Mouse (Mus musculus): ENCODE results near the gene Srd5a1. TPM values are rescaled to one million over a fixed set of nuclear protein-coding genes. Genes with fewer than 3 reads are reported as not detected.

The Srd5a1 gene
- 1.0 and 1.4 TPM in 2 replicates for polyA plus RNA-seq (2012; ENCODE audit: insufficient read depth, insufficient read length, missing spikeins)

GRCm38 (mm10) chr13:69611398-69612174 is at the start of gene Srd5a1:
Gene Srd5a1 (minus strand): TSS chr13:69611442.
- H3K27ac ChIP-seq (replicated peaks; ENCODE audit: low read depth, low read length): peak within 1 kb of the TSS; percentile 97
- H3K4me1 ChIP-seq (ENCODE audit: control insufficient read depth, insufficient read depth, insufficient read length, low read length): 0 out of 2 replicates have a peak, but pooled peaks cover 3% of the 10 kb centered on the region

GRCm38 (mm10) chr13:69654508-69654907 is 43.3 kb upstream of the Srd5a1 start:
- Histone ChIP-seq H3K27ac (replicated peaks; ENCODE audit: low read depth, low read length) (no peak overlapping the region), H3K4me3 (ENCODE audit: insufficient read depth, low read depth, low read length) (no peak overlapping the region), H3K4me1 (ENCODE audit: control insufficient read depth, insufficient read depth, insufficient read length, low read length) (no peaks in the 10 kb centered on the region)

More at GRCm38 (mm10) chr13:69611398-69612174, at the start of gene Srd5a1:
- peak within 1 kb of the TSS; percentile 76 for H3K4me3 ChIP-seq (ENCODE audit: insufficient read depth, low read depth, low read length)

- Histone ChIP-seq H3K4me1 (ENCODE audit: control insufficient read depth, insufficient read depth, insufficient read length, low read length) (no peaks in the 10 kb centered on the region), H3K27ac (replicated peaks; ENCODE audit: low read depth, low read length) (no peak overlapping the region), H3K4me3 (ENCODE audit: insufficient read depth, low read depth, low read length) (no peak overlapping the region)
These were observed 35.2 kb upstream of the Srd5a1 start for GRCm38 (mm10) chr13:69646481-69646880.

- H3K4me1 ChIP-seq (ENCODE audit: control insufficient read depth, insufficient read depth, insufficient read length, low read length): no peaks in the 10 kb centered on the region
- H3K27ac ChIP-seq (replicated peaks; ENCODE audit: low read depth, low read length): no peak overlapping the region
- no peak overlapping the region for H3K4me3 ChIP-seq (ENCODE audit: insufficient read depth, low read depth, low read length)
These were observed 34.6 kb upstream of the Srd5a1 start for GRCm38 (mm10) chr13:69645694-69646423.

- Histone ChIP-seq H3K27ac (replicated peaks; ENCODE audit: low read depth, low read length) (no peak overlapping the region), H3K4me1 (ENCODE audit: control insufficient read depth, insufficient read depth, insufficient read length, low read length) (no peaks in the 10 kb centered on the region), H3K4me3 (ENCODE audit: insufficient read depth, low read depth, low read length) (no peak overlapping the region)
These were observed 33.4 kb upstream of the Srd5a1 start for GRCm38 (mm10) chr13:69644427-69645166.

- Histone ChIP-seq H3K4me3 (ENCODE audit: insufficient read depth, low read depth, low read length) (no peak overlapping the region), H3K27ac (replicated peaks; ENCODE audit: low read depth, low read length) (no peak overlapping the region), H3K4me1 (ENCODE audit: control insufficient read depth, insufficient read depth, insufficient read length, low read length) (no peaks in the 10 kb centered on the region)
These were observed 32.7 kb upstream of the Srd5a1 start for GRCm38 (mm10) chr13:69643937-69644336.

GRCm38 (mm10) chr13:69642656-69643216 is 31.5 kb upstream of the Srd5a1 start:
- no peak overlapping the region for H3K27ac ChIP-seq (replicated peaks; ENCODE audit: low read depth, low read length)
- no peaks in the 10 kb centered on the region for H3K4me1 ChIP-seq (ENCODE audit: control insufficient read depth, insufficient read depth, insufficient read length, low read length)
- H3K4me3 ChIP-seq (ENCODE audit: insufficient read depth, low read depth, low read length): no peak overlapping the region

- Histone ChIP-seq H3K4me3 (ENCODE audit: insufficient read depth, low read depth, low read length) (no peak overlapping the region), H3K4me1 (ENCODE audit: control insufficient read depth, insufficient read depth, insufficient read length, low read length) (no peaks in the 10 kb centered on the region), H3K27ac (replicated peaks; ENCODE audit: low read depth, low read length) (no peak overlapping the region)
These were observed 29.8 kb upstream of the Srd5a1 start for GRCm38 (mm10) chr13:69641017-69641416.

GRCm38 (mm10) chr13:69640541-69640940 is 29.3 kb upstream of the Srd5a1 start:
- no peak overlapping the region for H3K27ac ChIP-seq (replicated peaks; ENCODE audit: low read depth, low read length)
- no peaks in the 10 kb centered on the region for H3K4me1 ChIP-seq (ENCODE audit: control insufficient read depth, insufficient read depth, insufficient read length, low read length)
- no peak overlapping the region for H3K4me3 ChIP-seq (ENCODE audit: insufficient read depth, low read depth, low read length)

- no peak overlapping the region for H3K4me3 ChIP-seq (ENCODE audit: insufficient read depth, low read depth, low read length)
- no peak overlapping the region for H3K27ac ChIP-seq (replicated peaks; ENCODE audit: low read depth, low read length)
- no peaks in the 10 kb centered on the region for H3K4me1 ChIP-seq (ENCODE audit: control insufficient read depth, insufficient read depth, insufficient read length, low read length)
These were observed 28.9 kb upstream of the Srd5a1 start for GRCm38 (mm10) chr13:69640126-69640525.

GRCm38 (mm10) chr13:69639251-69639650 is 28.0 kb upstream of the Srd5a1 start:
- Histone ChIP-seq H3K4me1 (ENCODE audit: control insufficient read depth, insufficient read depth, insufficient read length, low read length) (no peaks in the 10 kb centered on the region), H3K27ac (replicated peaks; ENCODE audit: low read depth, low read length) (no peak overlapping the region), H3K4me3 (ENCODE audit: insufficient read depth, low read depth, low read length) (no peak overlapping the region)

GRCm38 (mm10) chr13:69638108-69638626 is 26.9 kb upstream of the Srd5a1 start:
- H3K4me3 ChIP-seq (ENCODE audit: insufficient read depth, low read depth, low read length): no peak overlapping the region
- no peaks in the 10 kb centered on the region for H3K4me1 ChIP-seq (ENCODE audit: control insufficient read depth, insufficient read depth, insufficient read length, low read length)
- H3K27ac ChIP-seq (replicated peaks; ENCODE audit: low read depth, low read length): no peak overlapping the region

- no peak overlapping the region for H3K27ac ChIP-seq (replicated peaks; ENCODE audit: low read depth, low read length)
- H3K4me1 ChIP-seq (ENCODE audit: control insufficient read depth, insufficient read depth, insufficient read length, low read length): no peaks in the 10 kb centered on the region
- H3K4me3 ChIP-seq (ENCODE audit: insufficient read depth, low read depth, low read length): no peak overlapping the region
These were observed 26.4 kb upstream of the Srd5a1 start for GRCm38 (mm10) chr13:69637657-69638056.

GRCm38 (mm10) chr13:69636816-69637215 is 25.6 kb upstream of the Srd5a1 start:
- no peak overlapping the region for H3K4me3 ChIP-seq (ENCODE audit: insufficient read depth, low read depth, low read length)
- H3K27ac ChIP-seq (replicated peaks; ENCODE audit: low read depth, low read length): no peak overlapping the region
- no peaks in the 10 kb centered on the region for H3K4me1 ChIP-seq (ENCODE audit: control insufficient read depth, insufficient read depth, insufficient read length, low read length)

GRCm38 (mm10) chr13:69636375-69636774 is 25.1 kb upstream of the Srd5a1 start:
- H3K27ac ChIP-seq (replicated peaks; ENCODE audit: low read depth, low read length): no peak overlapping the region
- H3K4me1 ChIP-seq (ENCODE audit: control insufficient read depth, insufficient read depth, insufficient read length, low read length): no peaks in the 10 kb centered on the region
- no peak overlapping the region for H3K4me3 ChIP-seq (ENCODE audit: insufficient read depth, low read depth, low read length)

All from brown adipose tissue, adult 24 weeks (tissue).